Mouse (Mus musculus): ENCODE results near the gene Rps25. TPM values are rescaled to one million over a fixed set of nuclear protein-coding genes. Genes with fewer than 3 reads are reported as not detected.
"Not testable (repeated sequence)": the region's sequence is repeated elsewhere in the genome, so short reads cannot be mapped to it uniquely, and the experiment has no call there.

The Rps25 gene
- 100 to 1,000 TPM; 631 to 665 TPM for total RNA-seq (2021)
- long read RNA-seq, experiment 1, transcript Rps25-201 (5 exons, 1,280 nt) = major isoform, 420 of 589 reads
- long read RNA-seq, experiment 1, partial matches to known transcripts = 158 of 589 reads
- long read RNA-seq, experiment 1, other reads (novel, unspliced or antisense) = 7 of 589 reads
- long read RNA-seq, experiment 2, transcript Rps25-201 (5 exons, 1,280 nt) = major isoform, 251 of 319 reads
- long read RNA-seq, experiment 2, partial matches to known transcripts = 66 of 319 reads
- long read RNA-seq, experiment 2, other reads (novel, unspliced or antisense) = 0 of 319 reads

DNA sequence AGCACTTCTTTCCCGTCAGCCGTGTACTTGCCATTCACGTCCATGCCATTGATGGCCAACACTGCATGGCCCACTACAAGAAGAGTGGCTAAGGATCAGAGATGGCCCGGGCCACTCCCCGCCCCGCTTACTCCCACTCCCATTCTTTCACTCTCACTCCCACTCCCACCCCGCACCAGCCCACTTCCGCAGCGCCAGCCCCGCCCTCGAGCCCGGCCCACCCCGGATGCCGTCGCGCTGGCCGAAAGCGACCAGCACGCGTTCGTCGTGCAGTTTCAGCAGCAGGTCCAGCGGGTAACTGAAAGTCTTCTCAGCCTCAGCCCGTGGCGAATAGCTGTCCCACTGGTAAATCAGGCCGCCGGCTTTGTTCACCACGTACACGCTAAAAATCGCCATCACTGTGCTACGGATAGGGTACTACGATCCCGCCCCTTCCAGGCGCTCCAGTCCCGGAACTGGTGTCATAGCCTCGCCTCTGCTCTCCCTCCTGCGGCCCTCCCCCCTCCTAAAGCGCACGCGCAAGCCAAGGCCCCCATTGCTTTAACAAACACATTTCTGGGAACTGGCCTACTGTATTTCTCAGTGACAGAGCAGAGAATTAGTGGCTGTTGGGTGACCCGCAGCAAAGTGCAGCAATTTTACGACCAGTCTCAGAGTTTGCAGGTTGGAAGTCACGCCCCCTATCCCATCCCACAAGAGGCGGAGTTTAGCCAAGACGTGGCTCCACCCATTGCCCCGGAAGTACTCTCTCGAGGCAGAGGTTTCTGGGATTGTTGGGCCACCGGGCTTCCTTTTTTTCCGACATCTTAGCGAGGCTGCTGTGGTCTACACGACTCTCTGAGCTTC, at the start of gene Rps25, which contains the start of gene Trappc4:
Gene Rps25, plus strand, starts transcription at position 234 of the 846 bp plus-strand sequence.
Gene Trappc4, minus strand, starts transcription at position 695 of the 846 bp plus-strand sequence.
- peak; percentile 88 for DNase-seq

GRCm38 (mm10) chr9:44357207-44357606, 49.7 kb upstream of the Rps25 start:
- DNase-seq = no peak

DNA sequence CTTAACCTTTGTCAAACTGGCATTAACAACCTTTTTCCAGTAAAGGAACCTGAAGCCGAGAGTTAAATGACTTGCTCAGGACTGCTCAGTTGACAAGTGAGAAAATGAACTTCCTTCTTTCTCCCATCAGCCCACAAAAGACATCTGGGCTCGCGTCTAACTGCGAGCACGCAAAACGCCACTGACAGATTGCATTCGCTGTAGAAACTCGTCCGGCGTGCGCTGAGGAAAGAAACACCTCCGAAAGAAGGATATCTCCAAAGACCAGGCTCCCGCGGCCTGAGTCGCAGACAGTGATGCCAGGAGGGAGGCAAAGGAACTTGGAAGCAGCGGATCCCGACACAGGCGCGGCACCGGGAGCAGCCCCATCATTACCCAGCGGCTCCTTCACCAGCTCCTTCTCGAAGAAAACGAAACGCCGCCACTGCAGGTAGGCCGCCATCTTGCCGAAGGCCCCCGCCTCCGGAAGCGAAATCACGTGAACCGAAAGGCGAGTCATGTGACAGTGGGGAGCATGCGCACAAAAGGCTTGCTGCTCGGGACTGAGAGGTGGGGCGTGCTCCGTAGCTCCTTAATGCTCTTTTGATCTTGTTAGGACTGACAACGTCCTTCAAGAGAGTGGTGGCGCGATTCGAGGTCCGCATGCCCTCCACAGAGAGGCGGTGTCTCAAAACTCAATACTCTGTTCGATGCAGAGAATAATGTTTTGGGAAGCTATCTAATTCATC, 45.6 kb upstream of the Rps25 start, which contains the start of gene Vps11:
Gene Vps11, minus strand, starts transcription at position 481 of the 728 bp plus-strand sequence.
- peak; percentile 93 for DNase-seq

- not testable (repeated sequence) for DNase-seq
Observed at GRCm38 (mm10) chr9:44361931-44362330, 45.0 kb upstream of the Rps25 start.

DNA sequence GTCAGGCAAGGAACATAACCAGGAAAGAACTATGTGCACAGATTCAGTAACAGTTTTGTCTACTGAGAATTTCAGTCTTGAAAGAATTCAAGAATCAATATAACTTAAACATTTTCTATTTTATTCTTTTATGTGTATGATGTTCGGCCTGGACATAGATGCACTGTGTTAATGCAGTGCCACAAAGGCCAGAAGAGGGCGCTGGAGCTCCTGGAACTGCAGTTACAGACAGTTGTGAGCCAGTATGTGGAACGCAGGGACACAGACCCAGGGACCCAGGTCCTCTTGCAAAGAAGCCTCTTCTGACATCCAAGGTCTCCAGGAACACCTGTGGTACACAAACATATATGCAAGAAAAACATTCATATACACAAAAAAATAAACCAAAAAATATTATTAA, 42.5 kb upstream of the Rps25 start:
- no peak for DNase-seq

DNA sequence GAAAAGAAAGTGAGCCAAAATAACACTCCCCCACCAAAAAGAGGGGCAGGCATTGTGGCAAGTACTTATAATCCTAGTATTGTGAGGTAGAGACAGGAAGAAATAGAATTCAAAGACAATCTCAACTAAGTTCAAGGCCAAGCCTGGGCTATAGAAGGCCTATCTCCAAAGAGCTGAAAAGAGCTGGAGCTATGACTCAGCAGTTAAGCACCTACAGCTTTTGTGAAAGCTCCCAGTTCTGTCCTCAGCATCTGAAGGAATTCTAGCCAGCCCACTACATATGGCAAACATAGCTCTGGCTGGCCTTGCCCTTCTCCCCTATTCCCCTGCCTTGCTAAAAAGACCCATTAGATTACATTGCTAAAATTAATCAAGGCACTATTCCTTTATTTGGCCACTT, 33.6 kb upstream of the Rps25 start:
- DNase-seq = no peak

- DNase-seq = no peak
Observed at GRCm38 (mm10) chr9:44376141-44376540, 30.8 kb upstream of the Rps25 start.

DNA sequence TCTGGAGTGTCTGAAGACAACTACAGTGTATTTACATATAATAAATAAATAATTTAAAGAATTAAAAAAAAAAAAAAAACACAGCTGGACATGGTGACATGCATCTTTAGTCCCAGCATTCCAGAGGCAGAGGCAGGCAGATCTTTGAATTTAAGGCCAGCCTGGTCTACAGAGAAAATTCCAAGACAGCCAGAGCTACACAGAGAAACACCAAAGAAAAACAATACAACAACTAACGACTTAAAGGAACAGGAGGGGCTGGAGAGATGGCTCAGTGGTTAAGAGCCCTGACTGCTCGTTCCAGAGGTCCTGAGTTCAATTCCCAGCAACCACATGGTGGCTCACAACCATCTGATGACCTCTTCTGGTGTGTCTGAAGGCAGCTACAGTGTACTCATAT, 29.6 kb upstream of the Rps25 start:
- DNase-seq = not testable (repeated sequence)

- no peak for DNase-seq
Observed at GRCm38 (mm10) chr9:44378153-44378730, 28.7 kb upstream of the Rps25 start.

DNA sequence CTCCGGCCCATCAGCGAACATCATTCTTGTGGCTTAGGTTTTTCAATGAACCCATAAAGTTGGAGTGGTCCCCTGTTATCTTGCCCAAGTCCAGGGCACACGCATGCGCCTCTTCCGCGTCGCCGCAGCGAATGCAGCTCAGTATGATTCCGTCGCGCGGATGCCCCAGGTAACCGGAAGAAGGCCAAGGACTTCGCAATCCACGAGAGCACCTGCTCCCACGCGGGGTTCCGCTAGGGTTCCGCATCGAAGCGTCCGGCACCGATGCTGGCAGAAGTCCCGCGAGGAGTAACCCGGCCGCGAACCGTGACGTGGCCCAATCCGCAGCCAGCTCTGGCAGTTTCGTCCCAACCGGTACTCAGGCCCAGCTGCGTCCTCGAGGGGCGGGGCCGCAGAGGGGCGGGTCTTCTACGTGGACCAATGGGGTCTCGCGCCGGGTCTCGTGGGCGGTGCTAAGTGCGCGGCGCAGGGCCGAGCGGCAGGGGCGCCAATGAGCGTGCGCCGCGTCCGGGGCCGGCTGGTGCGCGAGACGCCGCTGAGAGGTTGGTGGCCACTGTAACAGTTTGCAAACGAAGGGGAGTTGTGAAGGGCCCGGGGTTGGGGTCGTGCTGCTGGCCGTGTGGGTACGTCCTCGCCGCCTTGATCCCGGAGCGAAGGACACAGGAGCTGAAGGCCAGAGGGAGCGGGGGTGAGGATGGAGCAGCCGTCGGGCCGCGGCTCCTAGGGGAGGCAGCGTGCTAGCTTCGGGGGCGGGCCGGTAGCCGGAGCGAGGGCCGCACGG, 27.7 kb upstream of the Rps25 start, which contains the start of gene Hyou1:
Gene Hyou1, plus strand, starts transcription at position 437 of the 781 bp plus-strand sequence.
- DNase-seq = peak; percentile 99

DNA sequence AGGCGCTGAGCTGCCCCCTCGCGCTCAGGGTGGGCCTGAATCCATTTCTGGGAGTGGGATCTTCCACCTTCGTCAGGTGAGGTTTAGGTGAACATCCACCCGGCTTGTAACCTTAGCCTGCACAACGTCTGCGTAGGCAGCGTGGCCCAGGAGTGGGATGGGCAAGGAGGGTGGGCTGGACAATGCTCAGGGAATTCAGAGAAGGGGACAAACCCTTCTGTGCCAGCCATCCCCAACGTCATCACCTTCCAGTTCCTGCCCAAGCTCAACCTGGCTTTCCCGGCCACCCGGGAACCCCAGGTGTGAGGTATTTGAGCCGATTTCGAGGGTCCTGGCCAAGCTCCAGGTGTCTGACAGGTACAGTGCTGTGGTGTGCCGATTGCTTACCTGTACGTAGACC, 27.1 kb upstream of the Rps25 start:
- DNase-seq = no peak

DNA sequence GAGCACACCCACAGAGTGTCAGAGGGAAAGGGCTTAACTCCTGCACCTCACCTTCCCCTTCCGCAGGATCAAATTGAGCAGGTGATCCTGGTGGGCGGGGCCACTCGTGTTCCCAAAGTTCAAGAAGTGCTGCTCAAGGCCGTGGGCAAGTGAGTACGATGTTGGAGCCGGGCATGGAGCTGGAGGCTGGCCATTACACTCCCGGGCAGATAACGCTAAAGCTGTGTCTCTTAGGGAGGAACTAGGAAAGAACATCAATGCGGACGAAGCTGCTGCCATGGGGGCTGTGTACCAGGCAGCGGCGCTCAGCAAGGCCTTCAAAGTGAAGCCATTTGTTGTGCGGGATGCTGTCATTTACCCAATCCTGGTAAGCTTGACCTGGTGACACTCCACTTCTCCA, 22.3 kb upstream of the Rps25 start:
- DNase-seq = no peak

DNA sequence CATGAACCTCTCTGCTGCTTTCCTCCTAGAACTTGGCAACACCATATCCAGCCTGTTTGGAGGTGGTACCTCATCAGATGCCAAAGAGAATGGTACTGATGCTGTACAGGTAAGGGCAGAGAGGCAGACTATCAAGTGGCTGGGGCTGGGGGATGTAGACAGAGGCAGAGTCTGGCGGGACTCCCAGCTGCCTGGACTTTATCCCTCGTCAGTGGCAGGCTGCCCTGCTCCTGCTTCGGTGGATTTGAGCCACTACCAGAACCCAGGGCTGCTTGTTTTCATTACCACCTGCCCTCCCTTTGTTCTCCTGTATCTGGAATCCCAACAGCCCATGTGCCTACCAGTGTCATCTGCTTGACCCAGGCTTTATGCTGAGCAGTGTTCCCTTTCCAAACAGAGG, 19.7 kb upstream of the Rps25 start:
- no peak for DNase-seq

DNA sequence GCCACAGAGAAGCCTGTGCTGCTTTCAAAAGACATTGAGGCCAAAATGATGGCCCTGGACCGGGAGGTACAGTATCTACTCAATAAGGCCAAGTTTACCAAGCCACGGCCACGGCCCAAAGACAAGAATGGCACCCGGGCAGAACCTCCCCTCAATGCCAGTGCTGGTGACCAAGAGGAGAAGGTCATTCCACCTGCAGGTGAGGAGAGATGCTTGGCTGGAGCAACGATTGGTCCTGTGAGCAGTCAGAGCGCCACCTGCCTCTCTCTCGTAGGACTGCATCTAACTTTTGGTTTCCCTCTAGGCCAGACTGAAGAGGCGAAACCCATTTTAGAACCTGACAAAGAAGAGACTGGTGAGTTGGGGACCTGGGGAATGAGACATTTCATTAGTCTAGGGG, 17.7 kb upstream of the Rps25 start:
- no peak for DNase-seq

GRCm38 (mm10) chr9:44391466-44391865, 15.5 kb upstream of the Rps25 start:
- peak; percentile 54 for DNase-seq

- peak; percentile 96 for DNase-seq
Observed at GRCm38 (mm10) chr9:44396684-44397411, 10.1 kb upstream of the Rps25 start, which contains the start of gene Slc37a4. Slc37a4 (plus strand) TSS chr9:44396852.

- peak; percentile 35 for DNase-seq
Observed at GRCm38 (mm10) chr9:44398087-44398486, 8.9 kb upstream of the Rps25 start.

- DNase-seq = no peak
Observed at GRCm38 (mm10) chr9:44398551-44398950, 8.4 kb upstream of the Rps25 start.

GRCm38 (mm10) chr9:44399114-44399794, 7.7 kb upstream of the Rps25 start:
- DNase-seq = peak; percentile 71

GRCm38 (mm10) chr9:44399795-44400114, 7.2 kb upstream of the Rps25 start:
- DNase-seq = no peak

Data from gastrocnemius, postnatal 25 days (tissue).